Mouse (Mus musculus): ENCODE measurements around the gene Sema6d.

Sema6d gene

GRCm38 (mm10) chr2:124171718-124172117, 81.9 kb downstream of the Sema6d start:
- no peak for DNase-seq (ENCODE audit: low read depth)

GRCm38 (mm10) chr2:124176265-124176664, 86.5 kb downstream of the Sema6d start:
- no peak for DNase-seq (ENCODE audit: low read depth)

- no peak for DNase-seq (ENCODE audit: low read depth)
Observed at GRCm38 (mm10) chr2:124176711-124177169, 87.0 kb downstream of the Sema6d start.

- DNase-seq (ENCODE audit: low read depth): no peak
Observed at GRCm38 (mm10) chr2:124189271-124189670, 99.5 kb downstream of the Sema6d start.

- DNase-seq (ENCODE audit: low read depth): no peak
Observed at GRCm38 (mm10) chr2:124194041-124194440, 104.3 kb downstream of the Sema6d start.

GRCm38 (mm10) chr2:124201493-124201892, 111.7 kb downstream of the Sema6d start:
- DNase-seq (ENCODE audit: low read depth): no peak

GRCm38 (mm10) chr2:124202475-124202990, 112.8 kb downstream of the Sema6d start:
- DNase-seq (ENCODE audit: low read depth): no peak

GRCm38 (mm10) chr2:124205811-124206210, 116.0 kb downstream of the Sema6d start:
- no peak for DNase-seq (ENCODE audit: low read depth)

GRCm38 (mm10) chr2:124208251-124208650, 118.5 kb downstream of the Sema6d start:
- DNase-seq (ENCODE audit: low read depth): no peak

- DNase-seq (ENCODE audit: low read depth): no peak
Observed at GRCm38 (mm10) chr2:124223559-124223958, 133.8 kb downstream of the Sema6d start.

- DNase-seq (ENCODE audit: low read depth): no peak
Observed at GRCm38 (mm10) chr2:124224328-124224727, 134.6 kb downstream of the Sema6d start.

- no peak for DNase-seq (ENCODE audit: low read depth)
Observed at GRCm38 (mm10) chr2:124234636-124235221, 145.0 kb downstream of the Sema6d start.

- no peak for DNase-seq (ENCODE audit: low read depth)
Observed at GRCm38 (mm10) chr2:124235237-124236055, 145.7 kb downstream of the Sema6d start.

GRCm38 (mm10) chr2:124236831-124237230, 147.1 kb downstream of the Sema6d start:
- no peak for DNase-seq (ENCODE audit: low read depth)

GRCm38 (mm10) chr2:124243608-124244007, 153.8 kb downstream of the Sema6d start:
- DNase-seq (ENCODE audit: low read depth): no peak

- no peak for DNase-seq (ENCODE audit: low read depth)
Observed at GRCm38 (mm10) chr2:124244543-124245245, 154.9 kb downstream of the Sema6d start.

- DNase-seq (ENCODE audit: low read depth): no peak
Observed at GRCm38 (mm10) chr2:124258108-124258507, 168.3 kb downstream of the Sema6d start.

- DNase-seq (ENCODE audit: low read depth): no peak
Observed at GRCm38 (mm10) chr2:124264309-124264708, 174.5 kb downstream of the Sema6d start.

GRCm38 (mm10) chr2:124271156-124271555, 181.4 kb downstream of the Sema6d start:
- no peak for DNase-seq (ENCODE audit: low read depth)

- no peak for DNase-seq (ENCODE audit: low read depth)
Observed at GRCm38 (mm10) chr2:124277492-124277891, 187.7 kb downstream of the Sema6d start.

GRCm38 (mm10) chr2:124285109-124285508, 195.3 kb downstream of the Sema6d start:
- no peak for DNase-seq (ENCODE audit: low read depth)

- DNase-seq (ENCODE audit: low read depth): no peak
Observed at GRCm38 (mm10) chr2:124289356-124289755, 199.6 kb downstream of the Sema6d start.

- DNase-seq (ENCODE audit: low read depth): no peak
Observed at GRCm38 (mm10) chr2:124291145-124291544, 201.4 kb downstream of the Sema6d start.
